Mouse (Mus musculus) MEL (cell line): ENCODE measurements at regions not wholly inside any gene's neighbourhood (a gene's known extent, or its start where the extent isn't known, plus 50 kb on each side); places are given as distances from the start of the nearest gene placed in this dataset.

ENCODE experiments used
- DNase-seq: peaks from one replicate; pipeline ENCODE4 v3.0.0; 2011; ENCODE audit warnings: low read depth, low spot score
- H3K27ac ChIP-seq: 2 replicates; pipeline ENCODE4 v1.5.1; 2012; ENCODE audit warnings: low read depth, mild to moderate bottlenecking, control low read depth, low read length, moderate library complexity; ENCODE audit not compliant: control insufficient read depth
- H3K27me3 ChIP-seq, 2 experiments: fragments of 150-350 bp in 1 of 2; sonication (generic) in 1 of 2; 2 replicates each; pipeline ENCODE4 v1.6.1; 2012; ENCODE audit warnings: low read length in 2 of 2, mild to moderate bottlenecking in 2 of 2, improper control_type of control experiment in 1 of 2, moderate library complexity in 1 of 2; ENCODE audit not compliant: insufficient read depth in 2 of 2, control insufficient read depth in 1 of 2
- H3K36me3 ChIP-seq, 2 experiments: 2 replicates each; pipeline ENCODE4 v1.6.1; 2012 to 2014; ENCODE audit warnings: low read length in 2 of 2, improper control_type of control experiment in 1 of 2, inconsistent platforms in 1 of 2, mild to moderate bottlenecking in 1 of 2; ENCODE audit not compliant: insufficient read depth in 2 of 2, control insufficient read depth in 1 of 2
- H3K4me1 ChIP-seq, 2 experiments: fragments of 150-350 bp in 1 of 2; sonication (generic) in 1 of 2; 2 replicates each; pipeline ENCODE4 v1.6.1; 2012; ENCODE audit warnings: low read length in 2 of 2, improper control_type of control experiment in 1 of 2, mild to moderate bottlenecking in 1 of 2; ENCODE audit not compliant: insufficient read depth in 2 of 2, control insufficient read depth in 1 of 2
- H3K4me3 ChIP-seq, 2 experiments: fragments of 150-350 bp in 1 of 2; sonication (generic) in 1 of 2; 2 replicates each; pipeline ENCODE4 v1.5.1; 2012; ENCODE audit warnings: low read depth in 2 of 2, low read length in 2 of 2, mild to moderate bottlenecking in 2 of 2, moderate library complexity in 2 of 2, control low read depth in 1 of 2, improper control_type of control experiment in 1 of 2; ENCODE audit not compliant: control insufficient read depth in 1 of 2, insufficient read depth in 1 of 2
- H3K79me2 ChIP-seq: 2 replicates; pipeline ENCODE4 v1.6.1; 2012; ENCODE audit warnings: mild to moderate bottlenecking, low read length, moderate library complexity; ENCODE audit not compliant: control insufficient read depth, poor library complexity, insufficient read depth
- H3K9ac ChIP-seq: 2 replicates; pipeline ENCODE4 v1.6.1; 2012; ENCODE audit warnings: low read depth, mild to moderate bottlenecking, control low read depth, low read length, moderate library complexity; ENCODE audit not compliant: control insufficient read depth, poor library complexity, severe bottlenecking
- H3K9me3 ChIP-seq: fragments of 150-350 bp; sonication (generic); replicated peaks from 2 replicates; pipeline ENCODE4 v1.6.1; 2012; ENCODE audit warnings: mild to moderate bottlenecking, low read length, improper control_type of control experiment, moderate library complexity; ENCODE audit not compliant: insufficient read depth
- CHD2 ChIP-seq: IDR thresholded peaks from 2 replicates; pipeline ENCODE4 v1.6.1; 2011; ENCODE audit warnings: low read length, improper control_type of control experiment
- CTCF ChIP-seq, 3 experiments: IDR thresholded peaks in 2 of 3; conservative IDR thresholded peaks in 1 of 3; 2 replicates each; pipeline ENCODE4 v1.5.1; 2011 to 2012; ENCODE audit warnings: low read length in 3 of 3, low read depth in 2 of 3, mild to moderate bottlenecking in 2 of 3, improper control_type of control experiment in 1 of 3, inconsistent platforms in 1 of 3, mixed read lengths in 1 of 3, moderate library complexity in 1 of 3; ENCODE audit not compliant: control insufficient read depth in 1 of 3, insufficient read depth in 1 of 3, poor library complexity in 1 of 3, severe bottlenecking in 1 of 3
- E2F4 ChIP-seq: IDR thresholded peaks from 2 replicates; pipeline ENCODE4 v1.6.1; 2011; ENCODE audit warnings: low read depth, low read length, improper control_type of control experiment, borderline replicate concordance
- ELF1 ChIP-seq: IDR thresholded peaks from 2 replicates; pipeline ENCODE4 v1.6.1; 2014; ENCODE audit warnings: low read depth, mild to moderate bottlenecking, inconsistent platforms, low read length, improper control_type of control experiment, moderate library complexity
- ETS1 ChIP-seq: IDR thresholded peaks from 2 replicates; pipeline ENCODE4 v1.6.1; 2012; ENCODE audit warnings: low read depth, mild to moderate bottlenecking, inconsistent platforms, low read length, improper control_type of control experiment, moderate library complexity
- GATA1 ChIP-seq: IDR thresholded peaks from 2 replicates; pipeline ENCODE4 v1.6.1; 2011; ENCODE audit warnings: low read depth, low read length, improper control_type of control experiment
- KAT2A ChIP-seq: conservative IDR thresholded peaks from 2 replicates; pipeline ENCODE4 v1.6.1; 2012; ENCODE audit warnings: low read depth, low read length, improper control_type of control experiment, inconsistent platforms
- MAFK ChIP-seq: IDR thresholded peaks from 2 replicates; pipeline ENCODE4 v1.6.1; 2011; ENCODE audit warnings: low read depth, mild to moderate bottlenecking, low read length, improper control_type of control experiment, borderline replicate concordance
- MXI1 ChIP-seq: IDR thresholded peaks from 2 replicates; pipeline ENCODE4 v1.6.1; 2011; ENCODE audit warnings: mild to moderate bottlenecking, low read depth, low read length, improper control_type of control experiment
- MYB ChIP-seq: IDR thresholded peaks from 2 replicates; pipeline ENCODE4 v1.6.1; 2011; ENCODE audit warnings: mild to moderate bottlenecking, low read depth, low read length, improper control_type of control experiment
- MYC ChIP-seq: IDR thresholded peaks from 2 replicates; pipeline ENCODE4 v1.6.1; 2011; ENCODE audit warnings: low read depth, mild to moderate bottlenecking, low read length, improper control_type of control experiment, moderate library complexity
- NELFE ChIP-seq: IDR thresholded peaks from 2 replicates; pipeline ENCODE4 v1.6.1; 2011; ENCODE audit warnings: low read depth, low read length, improper control_type of control experiment
- NRF1 ChIP-seq: IDR thresholded peaks from 2 replicates; pipeline ENCODE4 v1.6.1; 2014; ENCODE audit warnings: low read depth, mild to moderate bottlenecking, inconsistent platforms, low read length, improper control_type of control experiment, moderate library complexity; ENCODE audit not compliant: poor library complexity, insufficient read depth, severe bottlenecking
- POLR2A ChIP-seq, 2 experiments: IDR thresholded peaks; 2 replicates each; pipeline ENCODE4 v1.6.1; 2011 to 2012; ENCODE audit warnings: low read length in 2 of 2, mild to moderate bottlenecking in 2 of 2, control low read depth in 1 of 2, improper control_type of control experiment in 1 of 2, low read depth in 1 of 2, moderate library complexity in 1 of 2; ENCODE audit not compliant: control insufficient read depth in 1 of 2, insufficient read depth in 1 of 2, poor library complexity in 1 of 2
- RAD21 ChIP-seq: IDR thresholded peaks from 2 replicates; pipeline ENCODE4 v1.6.1; 2011; ENCODE audit warnings: mild to moderate bottlenecking, low read depth, low read length, improper control_type of control experiment
- RCOR1 ChIP-seq: IDR thresholded peaks from 2 replicates; pipeline ENCODE4 v1.6.1; 2012; ENCODE audit warnings: low read depth, mild to moderate bottlenecking, inconsistent platforms, low read length, improper control_type of control experiment
- SIN3A ChIP-seq: IDR thresholded peaks from 2 replicates; pipeline ENCODE4 v1.6.1; 2012; ENCODE audit warnings: low read length, improper control_type of control experiment, inconsistent platforms
- SMC3 ChIP-seq: IDR thresholded peaks from 2 replicates; pipeline ENCODE4 v1.6.1; 2011; ENCODE audit warnings: low read depth, low read length, improper control_type of control experiment
- TAL1 ChIP-seq: IDR thresholded peaks from 2 replicates; pipeline ENCODE4 v1.6.1; 2012; ENCODE audit warnings: mild to moderate bottlenecking, inconsistent platforms, low read length, moderate library complexity, mixed read lengths
- UBTF ChIP-seq: IDR thresholded peaks from 2 replicates; pipeline ENCODE4 v1.6.1; 2012; ENCODE audit warnings: low read depth, mild to moderate bottlenecking, inconsistent platforms, low read length, improper control_type of control experiment, moderate library complexity, borderline replicate concordance; ENCODE audit not compliant: insufficient read depth
- ZC3H11A ChIP-seq: IDR thresholded peaks from 2 replicates; pipeline ENCODE4 v1.6.1; 2012; ENCODE audit warnings: low read depth, mild to moderate bottlenecking, inconsistent platforms, low read length, improper control_type of control experiment
- ZKSCAN1 ChIP-seq: IDR thresholded peaks from 2 replicates; pipeline ENCODE4 v1.6.1; 2012; ENCODE audit warnings: low read depth, mild to moderate bottlenecking, inconsistent platforms, low read length, improper control_type of control experiment, moderate library complexity
- ZMIZ1 ChIP-seq: IDR thresholded peaks from 2 replicates; pipeline ENCODE4 v1.6.1; 2012; ENCODE audit warnings: low read depth, mild to moderate bottlenecking, inconsistent platforms, low read length, improper control_type of control experiment, moderate library complexity
- ZNF384 ChIP-seq: IDR thresholded peaks from 2 replicates; pipeline ENCODE4 v1.6.1; 2012; ENCODE audit warnings: low read depth, mild to moderate bottlenecking, inconsistent platforms, low read length, improper control_type of control experiment

DNA sequence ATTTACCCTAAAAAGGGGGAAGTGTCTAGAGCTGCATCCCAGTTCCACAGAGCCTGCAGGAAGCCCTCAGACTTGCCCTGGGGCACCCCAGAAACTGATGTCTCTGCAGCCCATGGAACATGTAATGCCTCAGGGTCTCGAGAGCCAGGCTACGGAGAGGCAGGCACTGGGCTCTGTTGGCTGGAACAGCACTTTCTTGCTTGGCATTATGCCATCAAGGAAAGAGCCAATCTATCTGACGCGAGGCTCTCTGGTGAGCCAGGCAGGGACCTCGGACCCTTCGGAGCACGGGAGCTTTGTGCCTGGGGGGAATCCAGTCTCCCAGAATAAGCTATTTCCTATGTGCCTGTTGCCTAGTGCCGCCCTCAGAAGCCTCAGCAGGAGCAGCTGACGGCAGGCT is 166.6 kb downstream of the Adgrd1 start:
- no peaks in the 10 kb centered on the region for H3K79me2 ChIP-seq
- H3K4me3 ChIP-seq, result no peak overlapping the region
- no peaks in the 10 kb centered on the region for H3K27me3 ChIP-seq
- DNase-seq, result no peak
- H3K9me3 ChIP-seq, result no peaks in the 10 kb centered on the region
- no peaks in the 10 kb centered on the region for H3K4me1 ChIP-seq
- no peaks in the 10 kb centered on the region for H3K36me3 ChIP-seq
- TF ChIP-seq SMC3 (no peak), ELF1 (no peak), SIN3A (no peak), TAL1 (no peak), POLR2A (IDR thresholded peaks at IDR 0.05; ENCODE audit: control insufficient read depth in 1 of 2, insufficient read depth in 1 of 2, low read depth in 1 of 2, low read length in 2 of 2, poor library complexity in 1 of 2) (no peak), E2F4 (no peak), RCOR1 (no peak), KAT2A (no peak), GATA1 (no peak), ETS1 (no peak), NRF1 (no peak), NELFE (no peak), MYB (no peak), ZC3H11A (no peak), ZMIZ1 (no peak), RAD21 (no peak), UBTF (no peak), CHD2 (no peak)
- H3K9ac ChIP-seq, result no peak overlapping the region
- no peak overlapping the region for H3K27ac ChIP-seq

- no peak overlapping the region for H3K27ac ChIP-seq
- no peak for DNase-seq
- H3K9me3 ChIP-seq, result no peaks in the 10 kb centered on the region
These were observed 167.8 kb downstream of the Adgrd1 start for GRCm38 (mm10) chr5:129264363-129264762.

More at GRCm38 (mm10) chr5:129264363-129264762, 167.8 kb downstream of the Adgrd1 start:
- no peak overlapping the region for H3K9ac ChIP-seq
- H3K4me1 ChIP-seq, result no peaks in the 10 kb centered on the region
- no peak overlapping the region for H3K4me3 ChIP-seq
- no peak for TF ChIP-seq E2F4
- no peak for TF ChIP-seq MXI1
- TF ChIP-seq UBTF, result no peak
- TF ChIP-seq SIN3A, result no peak
- no peak for TF ChIP-seq SMC3
- no peak for TF ChIP-seq MAFK
- no peak for TF ChIP-seq NRF1
- TF ChIP-seq ZKSCAN1, result no peak
- TF ChIP-seq POLR2A (IDR thresholded peaks at IDR 0.05; ENCODE audit: control insufficient read depth in 1 of 2, insufficient read depth in 1 of 2, low read depth in 1 of 2, low read length in 2 of 2, poor library complexity in 1 of 2), result no peak
- TF ChIP-seq GATA1, result no peak
- TF ChIP-seq TAL1, result no peak
- no peak for TF ChIP-seq CTCF (IDR thresholded peaks at IDR 0.05 in 2 of 3, conservative IDR thresholded peaks at IDR 0.05 in 1 of 3; ENCODE audit: control insufficient read depth in 1 of 3, insufficient read depth in 1 of 3, low read depth in 2 of 3, low read length in 3 of 3, poor library complexity in 1 of 3, severe bottlenecking in 1 of 3)
- TF ChIP-seq ZMIZ1, result no peak
- no peak for TF ChIP-seq MYB
- TF ChIP-seq ZNF384, result no peak
- no peak for TF ChIP-seq CHD2
- TF ChIP-seq ETS1, result no peak
- no peak for TF ChIP-seq ZC3H11A
- TF ChIP-seq MYC, result no peak
- no peaks in the 10 kb centered on the region for H3K36me3 ChIP-seq
- no peaks in the 10 kb centered on the region for H3K27me3 ChIP-seq
- H3K79me2 ChIP-seq, result no peaks in the 10 kb centered on the region
